Mouse (Mus musculus) small intestine, adult 2 months (tissue): ENCODE data around the gene Hist1h4a.

Experiments used
- CTCF ChIP-seq: fragments of 200-500 bp; IDR thresholded peaks from 2 replicates; pipeline ENCODE4 v1.5.1; 2012; ENCODE audit warnings: low read depth, mild to moderate bottlenecking, control low read depth, inconsistent platforms, low read length, moderate library complexity, mixed read lengths; ENCODE audit not compliant: insufficient replicate concordance, insufficient read length; ENCODE audit errors: extremely low read depth
- POLR2A ChIP-seq: fragments of 200-500 bp; IDR thresholded peaks from 2 replicates; pipeline ENCODE4 v1.6.1; 2012; ENCODE audit warnings: low read depth, mild to moderate bottlenecking, control low read depth, inconsistent platforms, low read length, moderate library complexity

DNA sequence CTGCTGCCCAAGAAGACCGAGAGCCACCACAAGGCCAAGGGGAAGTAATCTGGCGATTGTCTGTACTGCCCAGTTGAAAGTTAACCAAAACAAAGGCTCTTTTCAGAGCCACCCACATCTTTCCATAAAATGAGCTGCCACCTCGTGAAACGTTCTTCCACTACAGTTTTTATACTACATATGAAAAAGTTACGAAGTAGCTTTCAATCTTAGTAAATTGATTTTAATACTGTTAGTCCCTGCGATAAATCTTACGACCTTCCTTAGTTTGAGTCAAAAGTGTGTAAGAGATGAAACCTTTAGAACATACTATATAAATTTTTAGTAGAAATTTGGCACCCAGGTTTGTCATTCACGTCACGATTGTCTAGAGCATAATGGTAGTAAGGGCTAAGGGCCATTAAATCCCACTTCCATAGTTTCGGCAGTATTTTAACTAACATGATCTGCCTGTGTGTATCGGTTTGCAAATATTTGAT, 9.5 kb downstream of the Hist1h4a start:
- TF ChIP-seq CTCF (no peak), POLR2A (no peak)
